Mouse (Mus musculus) lung, postnatal 36 days (tissue): ENCODE results near the gene Polr3c.
A peak's percentile ranks its signal among the peaks of the same experiment; 100 is the strongest.
"Not testable (repeated sequence)": the region's sequence is repeated elsewhere in the genome, so short reads cannot be mapped to it uniquely, and the experiment has no call there.

ENCODE experiments used
- DNase-seq: peaks from one replicate; pipeline ENCODE4 v3.0.0; 2022; ENCODE audit warnings: mixed read lengths

Gene Polr3c

GRCm38 (mm10) chr3:96674442-96674841 lies 53.0 kb downstream of the Polr3c start:
- DNase-seq, result no peak

GRCm38 (mm10) chr3:96673514-96673913 lies 53.9 kb downstream of the Polr3c start:
- no peak for DNase-seq

- no peak for DNase-seq
Observed at GRCm38 (mm10) chr3:96671519-96671918, 55.9 kb downstream of the Polr3c start.

- DNase-seq, result peak; percentile 91
Observed at GRCm38 (mm10) chr3:96669727-96670468, 57.5 kb downstream of the Polr3c start, which contains the start of gene Ankrd35. TSS of gene Ankrd35 (plus strand) at chr3:96670131.

- DNase-seq, result no peak
Observed at GRCm38 (mm10) chr3:96668424-96669067, 58.9 kb downstream of the Polr3c start.

- peak; percentile 54 for DNase-seq
Observed at GRCm38 (mm10) chr3:96667316-96667715, 60.1 kb downstream of the Polr3c start.

- no peak for DNase-seq
Observed at GRCm38 (mm10) chr3:96666916-96667315, 60.5 kb downstream of the Polr3c start.

- DNase-seq, result not testable (repeated sequence)
Observed at GRCm38 (mm10) chr3:96665732-96666363, 61.6 kb downstream of the Polr3c start.

GRCm38 (mm10) chr3:96663432-96664239 lies 63.8 kb downstream of the Polr3c start:
- DNase-seq, result peak; percentile 91

GRCm38 (mm10) chr3:96662731-96663316 lies 64.6 kb downstream of the Polr3c start:
- no peak for DNase-seq
